Comparison of ENCODE assay signal across 8 mouse cellular contexts in the genomic region with DNA sequence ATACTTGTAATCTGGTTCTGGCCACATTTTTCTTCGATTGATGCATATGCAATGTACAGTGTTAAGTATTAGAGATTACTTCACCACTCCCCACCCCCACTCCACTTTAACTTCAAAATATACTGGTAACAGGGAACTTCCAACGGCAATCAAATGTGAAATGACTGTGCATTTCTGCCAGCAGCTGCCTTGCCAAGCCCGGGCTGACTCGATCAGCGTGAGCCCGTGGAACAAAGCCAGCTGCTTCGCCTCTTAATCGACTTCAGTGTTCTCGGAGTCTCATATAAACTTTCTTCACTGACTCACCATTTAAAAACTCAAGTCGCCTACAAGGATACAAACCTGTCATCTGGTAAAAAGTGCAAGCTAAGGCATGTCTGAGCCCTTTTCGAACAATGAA.
A peak's percentile ranks its signal among the peaks of the same experiment; 100 is the strongest.
DNase-seq lines count a peak whose midpoint lies in the region; ATAC-seq and TF ChIP-seq lines count a peak whose summit lies in the region.

No protein-coding gene starts in this region.

- no peak for TF ChIP-seq CTCF in intestine, postnatal 0 days (IDR thresholded peaks at IDR 0.05; ENCODE audit: low read depth)
- TF ChIP-seq CTCF in lung, adult 2 months (IDR thresholded peaks at IDR 0.05; ENCODE audit: insufficient read depth, low read length) = no peak

- WGBS in intestine, embryonic 14.5 days = 27% methylated on average over 11 of the region's 11 CpGs
- WGBS in intestine, postnatal 0 days = 55% methylated on average over 11 of the region's 11 CpGs
- 27% methylated on average over 11 of the region's 11 CpGs for WGBS in lung, adult 2 months

- H3K4me3 ChIP-seq in intestine, embryonic 14.5 days (ENCODE audit: low read depth, low read length) = no peak overlapping the region
- H3K4me3 ChIP-seq in intestine, postnatal 0 days (ENCODE audit: low read depth, low read length) = no peak overlapping the region
- no peak overlapping the region for H3K4me3 ChIP-seq in lung, adult 2 months (replicated peaks; ENCODE audit: extremely low read depth, low read depth, low read length)

- no peak overlapping the region for H3K9ac ChIP-seq in intestine, embryonic 14.5 days (ENCODE audit: low read length)
- H3K9ac ChIP-seq in intestine, postnatal 0 days (ENCODE audit: low read depth, low read length) = no peak overlapping the region

- no peak for ATAC-seq in intestine, embryonic 14.5 days (replicated peaks; ENCODE audit: low FRiP score, low TSS enrichment, low read depth)
- ATAC-seq in intestine, postnatal 0 days = no peak
- ATAC-seq in inflammation-experienced regulatory T-cells, adult 6 months = peak; percentile 38

- H3K36me3 ChIP-seq in intestine, embryonic 14.5 days (ENCODE audit: control insufficient read depth, insufficient read depth, low read length) = no peaks in the 10 kb centered on the region
- H3K36me3 ChIP-seq in intestine, postnatal 0 days (ENCODE audit: control insufficient read depth, insufficient read depth) = no peaks in the 10 kb centered on the region

- H3K27me3 ChIP-seq in intestine, embryonic 14.5 days (replicated peaks; ENCODE audit: control insufficient read depth, insufficient read depth, low read length) = no peaks in the 10 kb centered on the region
- H3K27me3 ChIP-seq in intestine, postnatal 0 days (replicated peaks; ENCODE audit: control insufficient read depth, insufficient read depth, low read length) = no peaks in the 10 kb centered on the region

- no peaks in the 10 kb centered on the region for H3K4me1 ChIP-seq in intestine, embryonic 14.5 days (replicated peaks; ENCODE audit: control insufficient read depth, insufficient read depth, low read length)
- no peaks in the 10 kb centered on the region for H3K4me1 ChIP-seq in intestine, postnatal 0 days (replicated peaks; ENCODE audit: control insufficient read depth, insufficient read depth, low read length)
- no peaks in the 10 kb centered on the region for H3K4me1 ChIP-seq in lung, adult 2 months (ENCODE audit: control insufficient read depth, insufficient read depth, low read length)

- H3K4me2 ChIP-seq in intestine, embryonic 14.5 days (ENCODE audit: low read length) = 0 out of 2 replicates have a peak overlapping the region, but pooled peaks have one; percentile 23
- no peak overlapping the region for H3K4me2 ChIP-seq in intestine, postnatal 0 days (replicated peaks; ENCODE audit: low read depth)

- H3K9me3 ChIP-seq in intestine, embryonic 14.5 days (ENCODE audit: control insufficient read depth, low read length) = no peaks in the 10 kb centered on the region
- no peaks in the 10 kb centered on the region for H3K9me3 ChIP-seq in intestine, postnatal 0 days (ENCODE audit: control insufficient read depth)

- no peak for DNase-seq in intestine, embryonic 14.5 days (ENCODE audit: low spot score)
- DNase-seq in adrenal gland, postnatal 14 days = peak; percentile 66
- peak; percentile 9 to 71 for DNase-seq in frontal cortex, adult 2 months (ENCODE audit: extremely low spot score in 1 of 2, low spot score in 1 of 2)
- DNase-seq in lung, adult 2 months = peak; percentile 3
- peak; percentile 58 for DNase-seq in ovary, postnatal 36 days (ENCODE audit: low spot score)
- peak; percentile 68 for DNase-seq in urinary bladder, postnatal 25 days (ENCODE audit: low spot score)

- no peak overlapping the region for H3K27ac ChIP-seq in intestine, embryonic 14.5 days (ENCODE audit: low read depth)
- H3K27ac ChIP-seq in intestine, postnatal 0 days (ENCODE audit: low read depth, low read length) = no peak overlapping the region

- no peak for TF ChIP-seq POLR2A in lung, adult 2 months (IDR thresholded peaks at IDR 0.05; ENCODE audit: borderline replicate concordance, extremely low read depth, low read depth, low read length)
